Mouse (Mus musculus) large intestine, adult 2 months (tissue): ENCODE measurements around the gene C1qtnf4. TPM values are rescaled to one million over a fixed set of nuclear protein-coding genes. Genes with fewer than 3 reads are reported as not detected.

Experiments
- DNase-seq: peaks from one replicate; pipeline ENCODE4 v3.0.0-alpha.2; 2012; ENCODE audit warnings: low read depth, low spot score
- WGBS: fragments of 180-500 bp; shearing (Covaris S2); methylation state at CpG from one replicate; pipeline ENCODE4 v1.1.7; 2018; 5-methylcytosine and 5-hydroxymethylcytosine counted together
- polyA plus RNA-seq: library from polyadenylated mRNA; depleted of rRNA; stranded (reverse); fragments of >200 nt; gene quantifications from 2 replicates; pipeline ENCODE4 v1.2.3, GENCODE M21; 2012; rRNA removed

The C1qtnf4 gene
- 1.2 and 1.8 TPM in 2 replicates for polyA plus RNA-seq

DNA sequence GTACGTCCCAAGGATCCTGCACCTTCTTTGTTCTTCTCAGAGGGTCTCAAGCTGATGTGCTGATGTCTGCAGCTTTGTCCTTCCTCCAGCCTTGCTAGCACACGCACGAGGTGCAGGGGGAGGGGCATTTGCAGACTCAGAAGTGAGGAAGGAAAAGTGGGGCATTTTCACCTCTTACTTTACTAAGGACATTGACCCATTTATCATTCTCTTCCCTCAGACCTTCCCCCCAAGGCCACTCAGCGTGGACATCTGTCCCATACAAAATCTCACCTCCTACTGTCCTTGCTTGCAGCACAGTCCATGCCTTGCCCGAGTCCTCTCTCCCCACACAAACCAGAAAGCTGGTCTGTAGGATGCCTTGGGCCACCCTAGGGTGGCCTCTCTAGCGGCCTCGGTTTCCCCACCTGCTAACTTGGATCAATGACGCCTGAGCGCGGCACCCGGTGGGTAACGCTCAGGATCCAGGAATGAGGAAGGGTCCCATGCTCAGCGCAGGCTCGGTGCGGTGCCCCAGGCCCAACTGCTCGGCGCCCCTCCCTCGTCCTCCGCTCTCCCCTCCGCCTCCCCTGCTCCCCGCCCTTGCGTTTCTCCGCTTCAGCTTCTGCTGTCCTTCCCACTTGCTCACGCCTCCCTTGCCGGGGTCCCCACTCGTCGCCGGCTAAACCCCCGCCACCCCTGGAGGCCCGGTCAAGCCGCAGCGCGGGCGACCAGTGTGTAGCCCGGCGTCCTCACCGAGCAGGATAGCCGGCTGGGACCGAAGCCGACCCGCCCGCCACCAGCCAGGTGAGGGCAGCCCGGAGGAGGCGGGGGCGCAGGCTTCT, at the start of gene C1qtnf4:
C1qtnf4 (plus strand) TSS at position 643 of the 824 bp plus-strand sequence.
- WGBS, result 5% methylated on average over 45 of the region's 45 CpGs
- DNase-seq, result no peak

DNA sequence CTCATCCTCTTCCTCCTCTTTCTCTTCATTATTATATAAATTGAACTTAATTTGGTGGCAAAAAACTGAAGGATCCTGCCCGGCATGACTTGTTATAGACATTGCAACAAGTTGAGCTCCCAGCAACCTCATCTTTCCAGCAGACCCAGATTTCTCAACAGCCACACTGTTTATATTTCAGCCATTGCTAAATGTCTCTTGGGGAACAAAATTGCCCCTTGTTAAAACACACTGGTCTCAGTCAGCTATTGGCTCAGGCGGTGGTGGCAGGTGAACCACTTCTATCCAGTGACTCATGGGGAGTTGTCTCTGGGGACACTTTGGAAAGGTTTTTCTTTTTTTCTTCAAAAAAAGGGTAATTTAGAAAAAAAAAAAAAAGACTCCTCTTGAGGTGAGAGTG, 47.0 kb upstream of the C1qtnf4 start:
- 64% methylated on average over 2 of the region's 2 CpGs for WGBS
- DNase-seq, result no peak

DNA sequence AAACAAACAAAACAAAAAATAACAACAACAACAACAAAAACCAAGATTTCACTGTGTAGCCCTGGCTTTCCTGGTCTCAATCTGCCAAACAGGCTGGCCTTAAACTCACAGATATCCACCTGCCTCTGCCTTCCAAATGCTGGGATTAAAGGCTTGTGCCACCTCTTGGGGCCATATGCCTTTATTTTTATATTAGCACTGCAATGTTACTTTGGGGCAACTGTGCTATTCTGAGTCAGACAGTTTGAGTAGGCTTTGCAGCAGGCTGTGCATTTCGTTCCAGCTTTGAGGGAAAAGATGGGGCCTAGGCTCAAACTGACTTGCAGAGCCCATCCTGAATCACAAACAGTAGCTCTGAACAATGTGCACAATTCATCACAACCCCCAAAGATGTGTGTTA, 42.0 kb upstream of the C1qtnf4 start:
- 78% methylated on average over 1 of the region's 1 CpGs for WGBS
- no peak for DNase-seq

DNA sequence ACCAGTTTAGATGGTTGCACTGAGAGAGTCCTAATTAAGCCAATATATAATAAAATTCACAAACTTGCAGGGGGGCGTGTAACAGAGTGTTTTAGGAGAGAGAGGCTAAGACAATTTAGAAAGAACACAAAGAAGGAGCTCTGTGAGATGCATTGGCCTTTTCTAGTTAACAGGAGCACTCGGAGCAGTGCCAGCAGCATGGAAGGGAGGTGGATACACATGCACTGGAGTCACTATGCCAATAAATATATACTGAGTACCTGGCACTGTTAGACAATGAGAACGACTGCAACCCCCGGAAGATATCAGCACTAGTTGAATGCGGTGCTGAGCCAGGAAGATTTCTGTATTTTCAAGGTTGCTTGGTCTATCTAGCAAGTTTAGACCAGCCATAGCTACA, 41.4 kb upstream of the C1qtnf4 start:
- DNase-seq, result no peak
- 70% methylated on average over 5 of the region's 5 CpGs for WGBS

DNA sequence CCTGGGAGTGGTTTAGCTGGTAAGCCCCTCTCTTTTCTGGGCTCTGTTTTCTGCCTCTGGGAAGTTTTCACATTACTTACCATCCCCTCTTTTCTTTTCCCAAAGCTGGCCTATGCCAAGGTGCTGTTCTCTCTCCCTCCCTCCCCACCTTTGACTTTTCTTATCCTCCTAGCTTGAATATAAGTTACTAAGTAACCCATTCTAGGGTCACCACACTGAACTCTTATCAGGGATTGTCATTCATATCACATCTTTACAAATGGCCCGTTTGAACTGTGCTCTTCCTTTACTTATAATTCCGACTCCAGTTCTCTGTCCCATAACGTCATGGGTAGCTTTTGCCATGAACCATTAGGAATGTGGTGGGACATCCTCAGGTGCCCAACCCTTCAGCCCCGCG, 40.4 kb upstream of the C1qtnf4 start:
- DNase-seq, result no peak
- 42% methylated on average over 5 of the region's 5 CpGs for WGBS

DNA sequence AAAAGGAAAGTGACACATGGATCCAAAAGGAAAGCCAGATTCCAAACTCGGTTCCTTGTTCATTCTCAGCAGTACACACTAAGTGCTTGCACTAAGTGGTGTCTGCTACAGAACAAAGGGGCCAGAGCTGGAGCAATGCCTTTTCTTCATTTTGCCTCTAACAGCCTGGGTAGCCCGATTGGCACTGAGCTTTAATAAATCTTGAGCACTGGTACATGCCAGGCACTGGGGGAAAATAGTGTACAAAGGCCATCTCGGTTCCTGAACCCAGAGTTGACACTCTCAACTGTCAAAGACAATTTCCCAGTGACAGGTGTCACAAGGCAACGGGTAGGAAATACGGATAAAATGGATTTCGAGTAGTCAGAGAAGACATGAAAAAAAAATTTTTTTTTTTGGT, 39.5 kb upstream of the C1qtnf4 start:
- DNase-seq, result no peak
- WGBS, result 28% methylated on average over 6 of the region's 6 CpGs

DNA sequence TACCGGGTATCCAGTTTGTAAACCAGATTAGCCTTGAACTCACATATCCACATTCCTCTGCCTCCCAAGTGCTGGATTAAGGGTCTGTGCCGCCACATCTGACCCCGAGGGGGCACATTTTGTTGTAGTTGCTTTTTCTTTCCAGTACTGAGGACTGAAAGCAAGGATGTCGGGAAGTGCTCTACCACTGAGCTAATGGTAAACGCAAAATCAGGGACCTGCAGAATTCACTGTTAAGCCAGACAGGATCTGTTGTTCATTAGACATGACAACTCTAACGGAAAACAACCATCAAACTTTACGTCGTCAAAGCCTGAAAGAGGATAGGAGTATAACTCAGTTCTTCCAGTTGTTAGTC, 39.1 kb upstream of the C1qtnf4 start:
- DNase-seq, result no peak
- WGBS, result 2% methylated on average over 8 of the region's 8 CpGs

DNA sequence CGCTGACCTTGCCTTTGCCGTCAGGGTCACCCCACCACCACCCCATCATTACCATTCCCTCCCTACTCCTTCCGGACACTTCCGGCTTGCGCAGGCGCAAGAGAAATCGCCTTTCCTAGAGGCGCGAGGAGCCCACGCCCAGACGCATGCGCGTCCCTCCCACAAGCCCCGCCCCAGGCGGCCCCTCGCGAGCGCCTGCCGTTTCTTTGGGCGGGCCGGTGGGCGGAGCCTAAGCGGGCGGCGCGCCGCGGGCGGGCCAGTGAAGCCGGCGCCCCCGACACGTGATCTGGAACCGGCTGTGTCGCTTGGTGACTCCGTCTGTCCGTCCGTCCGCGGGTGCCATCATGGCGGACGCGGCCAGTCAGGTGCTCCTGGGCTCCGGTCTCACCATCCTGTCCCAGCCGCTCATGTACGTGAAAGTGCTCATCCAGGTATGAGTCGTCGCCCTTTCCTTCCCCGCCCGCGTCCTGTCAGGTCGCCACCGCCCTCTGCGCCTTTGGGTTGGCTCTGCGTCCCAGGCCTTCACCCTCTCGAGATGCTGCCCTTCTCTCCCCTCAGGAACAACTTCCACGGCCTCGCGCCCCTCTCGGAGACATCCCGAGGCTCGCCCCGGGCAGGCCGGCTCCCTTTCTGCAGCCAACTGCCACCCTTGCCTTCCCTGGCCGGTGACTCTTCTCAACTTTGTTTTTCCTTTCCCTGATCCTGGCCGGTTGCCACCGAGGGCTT, 38.5 kb upstream of the C1qtnf4 start, which contains the start of gene Mtch2:
Mtch2 (plus strand) TSS at position 201 of the 726 bp plus-strand sequence.
- 1% methylated on average over 66 of the region's 67 CpGs for WGBS
- peak; percentile 96 for DNase-seq

DNA sequence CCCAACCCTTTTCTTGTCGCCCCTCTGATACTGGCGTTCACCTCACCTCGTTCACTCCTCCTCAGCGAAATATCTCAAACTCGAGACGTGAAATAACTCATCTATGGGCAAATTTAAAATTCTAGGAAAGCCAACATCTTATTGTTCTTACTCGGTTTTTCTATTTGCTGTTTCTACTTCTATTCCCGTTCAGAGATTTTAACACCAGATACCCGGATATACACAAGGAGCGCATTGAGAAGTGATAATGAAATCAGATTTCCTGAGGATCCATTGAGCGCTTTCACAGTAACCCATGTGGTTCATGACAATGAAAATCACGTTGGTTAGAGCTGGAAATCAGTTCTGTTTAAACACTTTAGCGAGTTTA, 38.0 kb upstream of the C1qtnf4 start:
- DNase-seq, result no peak
- WGBS, result under 1% methylated on average over 13 of the region's 13 CpGs

DNA sequence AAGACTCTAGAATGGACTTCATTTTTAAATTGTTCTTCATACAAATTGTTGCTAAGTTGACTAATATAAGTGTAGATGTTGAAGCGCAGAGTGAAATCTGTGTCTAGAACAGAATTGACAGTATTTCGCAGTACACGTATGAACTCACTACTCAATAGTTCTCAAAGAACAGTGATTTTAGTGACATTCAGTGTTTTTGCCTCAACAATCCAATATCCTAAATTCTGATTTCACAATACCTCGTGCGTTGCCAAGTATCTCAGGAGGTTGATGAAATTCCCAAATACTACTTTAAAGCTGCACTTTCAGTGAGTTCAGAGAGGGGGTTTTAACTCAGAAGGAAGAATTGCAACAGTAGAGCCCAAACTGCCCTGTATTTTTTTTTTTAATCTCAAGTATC, 37.3 kb upstream of the C1qtnf4 start:
- WGBS, result 74% methylated on average over 5 of the region's 5 CpGs
- no peak for DNase-seq

DNA sequence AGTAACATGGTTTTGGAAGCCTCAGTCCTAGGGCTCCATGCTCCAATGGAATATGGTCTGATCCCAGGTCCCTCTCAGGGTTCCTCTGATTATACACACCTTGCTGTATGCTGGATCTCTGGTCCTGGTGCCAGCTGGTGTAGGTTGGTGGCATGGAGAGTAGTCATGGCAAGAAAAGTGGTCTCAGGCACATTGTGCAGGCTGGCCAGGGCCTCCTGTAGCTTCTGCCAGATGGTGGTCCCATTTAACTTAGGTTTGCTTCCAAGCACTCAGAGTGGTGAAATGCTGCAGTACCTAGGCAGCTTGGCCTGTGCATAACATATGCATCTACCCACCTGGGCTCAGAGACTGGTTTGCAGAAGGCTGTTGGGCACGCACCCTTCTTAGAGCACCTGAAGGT, 35.3 kb upstream of the C1qtnf4 start:
- no peak for DNase-seq
- WGBS, result 97% methylated on average over 1 of the region's 1 CpGs

DNA sequence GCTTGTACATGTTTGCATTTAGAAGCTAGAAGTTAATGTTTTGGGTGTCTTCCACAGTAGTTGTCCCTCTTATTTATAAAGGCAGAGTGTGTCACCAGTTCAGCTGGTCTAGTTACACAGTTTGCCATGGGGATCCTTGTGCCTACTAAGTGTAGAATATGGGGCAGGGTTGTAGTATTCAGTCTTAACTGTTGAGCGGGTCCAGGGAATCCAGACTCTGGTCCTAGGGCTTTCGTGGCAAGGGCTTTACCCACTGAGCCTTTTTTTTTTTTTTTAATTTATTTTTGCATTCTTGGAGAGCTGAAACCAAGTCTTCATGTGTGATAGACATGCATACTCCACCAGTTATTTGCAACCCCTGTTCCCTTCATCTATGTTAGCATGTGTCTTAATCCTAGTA, 24.2 kb upstream of the C1qtnf4 start:
- 97% methylated on average over 2 of the region's 2 CpGs for WGBS
- no peak for DNase-seq

DNA sequence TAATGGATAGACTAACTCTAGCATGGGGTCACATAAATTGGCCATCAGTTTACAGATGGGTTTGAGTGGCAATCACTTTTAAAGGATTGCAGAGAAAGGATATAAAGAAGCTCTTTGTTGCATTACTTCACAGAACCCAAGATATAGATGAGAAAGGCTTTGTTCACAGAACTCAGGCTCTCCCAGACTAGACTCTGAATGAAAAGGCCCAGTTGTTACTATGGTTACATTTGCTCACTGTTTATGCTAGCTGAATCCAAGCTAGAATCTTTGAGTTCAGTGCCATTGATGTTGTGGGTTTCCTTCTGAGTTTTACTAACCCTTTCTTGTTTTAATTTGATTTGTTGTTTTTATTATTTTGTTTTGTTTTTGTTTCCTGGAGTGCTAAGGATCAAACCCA, 21.5 kb upstream of the C1qtnf4 start:
- no peak for DNase-seq

DNA sequence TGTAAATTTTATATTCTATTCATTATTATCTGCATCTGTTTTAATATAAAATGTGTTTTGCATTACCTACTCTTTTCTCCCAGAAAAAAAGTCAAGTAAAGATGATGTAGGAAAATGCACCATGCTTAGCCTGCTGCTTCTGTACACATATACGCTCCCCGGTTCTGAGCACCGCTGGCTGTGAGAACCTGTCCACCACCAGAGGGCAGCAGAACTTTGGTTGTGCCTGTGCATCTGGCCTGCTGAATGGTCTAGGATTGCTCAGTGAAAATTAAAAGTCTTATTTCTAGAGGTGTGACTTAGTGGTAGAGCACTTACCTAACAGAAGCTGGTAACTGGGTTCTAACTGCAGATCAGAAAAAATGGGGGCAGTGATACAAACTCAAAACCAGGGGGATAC, 19.1 kb upstream of the C1qtnf4 start:
- no peak for DNase-seq
- 10% methylated on average over 3 of the region's 3 CpGs for WGBS

DNA sequence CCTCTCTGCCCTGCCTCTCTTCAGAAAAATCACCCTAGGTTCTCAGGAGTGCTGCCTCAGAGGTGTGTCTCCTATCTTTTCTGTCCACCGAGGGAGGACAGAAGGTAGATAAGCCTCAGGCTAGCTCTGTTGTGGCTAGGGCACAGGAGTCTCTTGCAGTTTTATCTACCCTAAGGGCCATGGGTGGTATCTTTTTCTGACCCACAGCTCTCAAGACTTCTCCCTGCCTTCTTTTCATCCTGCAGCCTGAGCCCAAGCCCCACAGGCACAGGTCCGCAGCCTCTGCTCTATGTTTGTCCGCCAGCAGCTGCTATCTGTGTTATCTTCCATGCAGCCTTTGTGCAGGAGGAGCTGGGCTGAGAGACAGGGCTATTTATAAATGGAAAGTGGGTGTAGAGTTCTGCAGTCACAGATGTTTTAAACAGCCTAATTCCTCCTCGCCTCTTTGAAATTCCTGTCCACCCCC, 15.5 kb upstream of the C1qtnf4 start:
- 38% methylated on average over 4 of the region's 4 CpGs for WGBS
- no peak for DNase-seq

DNA sequence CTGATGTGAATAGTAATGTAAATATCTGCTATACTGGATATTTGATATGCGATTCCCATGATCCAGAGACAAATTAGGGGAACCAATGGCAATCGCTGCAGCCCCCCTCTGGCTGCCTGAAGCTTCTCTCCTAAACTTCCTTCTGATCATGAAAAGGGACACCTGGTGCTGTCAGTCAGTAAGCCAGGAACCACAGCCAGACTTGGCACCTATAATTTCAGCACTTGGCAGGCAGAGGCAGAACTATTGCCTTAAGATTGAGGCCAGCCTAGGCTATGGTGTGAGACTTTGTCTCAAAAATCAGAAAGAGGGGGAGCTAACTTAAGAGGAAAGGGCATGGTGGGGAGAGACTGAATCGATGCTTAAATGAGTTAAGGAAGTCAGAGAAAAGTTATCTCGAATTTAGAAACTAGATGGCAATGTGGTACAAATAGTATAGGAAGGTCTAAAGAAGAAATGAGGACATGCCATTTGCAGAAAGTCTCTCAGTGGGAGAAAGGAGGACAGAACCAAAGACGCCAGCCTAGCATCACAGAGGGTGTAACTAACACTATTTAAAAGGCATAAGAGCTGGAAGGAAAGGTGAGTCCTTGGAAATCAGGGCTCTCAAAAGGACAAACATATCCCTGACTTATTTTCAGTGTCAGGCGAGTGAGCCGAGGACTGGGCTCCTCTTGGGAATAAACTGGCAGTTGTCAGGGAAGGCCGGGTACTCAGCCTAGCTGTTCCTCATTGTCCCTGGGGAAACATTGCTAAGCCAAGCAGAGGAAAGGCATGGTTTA, 14.3 kb upstream of the C1qtnf4 start:
- no peak for DNase-seq
- 69% methylated on average over 8 of the region's 8 CpGs for WGBS

DNA sequence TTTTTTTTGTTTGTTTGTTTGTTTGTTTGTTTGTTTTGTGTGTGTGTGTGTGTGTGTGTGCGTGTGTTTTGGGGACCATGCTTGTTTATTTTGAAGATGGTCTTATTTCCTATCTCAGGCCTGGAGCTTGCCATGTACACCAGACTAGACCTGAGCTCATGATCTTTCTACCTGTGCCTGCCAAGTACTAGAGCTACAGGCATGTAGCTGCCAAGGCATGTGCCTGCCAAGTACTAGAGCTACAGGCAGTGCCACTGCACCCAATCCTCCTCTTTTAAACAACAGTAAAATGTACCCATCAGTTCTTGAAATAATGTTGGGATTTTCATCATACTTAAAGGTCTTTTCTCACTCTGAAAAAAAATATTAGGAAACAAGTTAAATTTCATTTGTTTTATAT, 11.6 kb upstream of the C1qtnf4 start:
- no peak for DNase-seq
- WGBS, result 79% methylated on average over 1 of the region's 1 CpGs

DNA sequence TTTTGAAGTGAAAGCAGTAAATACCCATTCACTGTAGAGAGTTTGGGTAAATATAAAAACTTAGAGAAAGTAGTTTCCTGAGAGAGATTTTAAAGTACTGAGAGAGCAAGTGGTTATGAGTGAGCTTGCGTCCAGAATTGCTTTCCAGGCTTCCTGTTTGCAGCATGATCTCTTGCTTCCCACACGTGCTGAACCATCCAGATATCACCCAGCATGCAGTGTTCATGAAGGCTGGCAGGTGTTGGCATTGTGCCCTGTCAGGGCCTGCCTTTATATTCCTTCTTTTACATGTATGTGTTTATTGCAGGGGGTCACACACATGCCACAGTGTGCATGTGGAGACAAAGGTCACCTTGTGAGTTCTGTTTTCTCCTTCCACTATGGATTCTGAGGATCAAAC, 10.4 kb upstream of the C1qtnf4 start:
- 38% methylated on average over 2 of the region's 2 CpGs for WGBS
- DNase-seq, result no peak

DNA sequence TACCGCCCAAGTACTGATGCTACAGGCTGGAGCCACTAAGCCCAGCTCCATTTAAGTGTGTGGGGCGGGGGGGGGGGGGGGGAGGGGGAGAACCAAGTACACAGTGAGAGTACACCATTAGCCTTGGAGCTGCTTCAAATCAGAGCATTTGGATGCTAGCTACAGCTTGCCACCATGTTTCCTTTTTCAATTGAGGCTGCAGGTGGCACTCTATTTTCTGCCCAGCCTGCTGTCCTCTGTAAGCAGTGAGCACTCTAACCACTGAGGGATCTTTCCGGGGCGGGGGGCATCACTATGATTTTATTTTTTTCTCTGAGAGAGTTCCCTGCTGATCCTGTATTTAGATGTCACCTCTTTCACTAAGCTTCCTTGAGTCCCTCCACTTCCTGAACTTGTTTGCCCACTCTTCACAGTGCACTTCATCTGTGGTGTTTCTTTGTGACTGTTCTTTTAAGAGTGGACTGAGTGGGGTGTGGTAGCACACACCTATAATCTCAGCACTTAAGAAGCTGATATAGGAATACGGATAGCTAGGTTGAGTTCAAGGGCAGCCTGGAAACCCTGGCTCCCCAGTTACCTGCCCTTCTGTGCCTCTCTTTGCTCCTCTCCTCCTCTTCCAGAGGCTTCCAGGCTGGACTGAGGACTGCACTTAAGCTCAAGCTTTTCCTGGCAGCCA, 7.9 kb upstream of the C1qtnf4 start:
- DNase-seq, result no peak
- WGBS, result 51% methylated on average over 5 of the region's 5 CpGs

DNA sequence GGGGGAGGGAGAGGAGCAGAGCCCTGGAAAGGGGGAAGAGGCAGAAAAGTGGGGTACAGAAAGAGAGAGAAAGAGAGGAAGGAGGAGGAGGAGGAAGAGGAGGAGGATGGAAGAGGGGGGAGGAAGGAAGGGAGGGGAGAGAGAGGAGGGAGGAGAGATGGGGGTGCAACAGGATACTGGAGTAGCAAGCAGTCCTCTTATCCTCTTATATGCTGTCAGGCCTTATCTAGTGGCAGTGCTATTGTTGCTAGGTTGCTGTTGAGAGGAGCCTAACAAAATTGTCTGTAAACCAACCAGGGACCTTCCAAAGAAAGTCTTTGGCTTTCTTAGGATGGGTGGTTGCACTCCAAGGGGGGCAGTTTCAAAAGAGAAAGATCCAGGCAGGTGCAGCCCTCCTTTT, 6.2 kb upstream of the C1qtnf4 start:
- DNase-seq, result no peak
